Mouse (Mus musculus) cerebellum, postnatal 36 days (tissue): ENCODE data around the gene Arid1b.

Source experiments
- DNase-seq, 2 experiments: peaks; one replicate each; pipeline ENCODE4 v3.0.0; 2021 to 2022; ENCODE audit warnings: mixed read lengths in 2 of 2

The Arid1b gene

GRCm38 (mm10) chr17:5218955-5219557 is 224.9 kb downstream of the Arid1b start:
- no peak for DNase-seq

GRCm38 (mm10) chr17:5221041-5221440 is 226.9 kb downstream of the Arid1b start:
- DNase-seq, result peak in 1 of 2 experiments; percentile 36

GRCm38 (mm10) chr17:5221558-5221957 is 227.4 kb downstream of the Arid1b start:
- DNase-seq, result peak in 1 of 2 experiments; percentile 32

- DNase-seq, result no peak
Observed at GRCm38 (mm10) chr17:5222827-5223226, 228.7 kb downstream of the Arid1b start.

GRCm38 (mm10) chr17:5224932-5225331 is 230.8 kb downstream of the Arid1b start:
- no peak for DNase-seq

- no peak for DNase-seq
Observed at GRCm38 (mm10) chr17:5227136-5227535, 233.0 kb downstream of the Arid1b start.

GRCm38 (mm10) chr17:5227950-5228615 is 234.0 kb downstream of the Arid1b start:
- DNase-seq, result peak; percentile 70 to 76

- no peak for DNase-seq
Observed at GRCm38 (mm10) chr17:5228616-5229250, 234.6 kb downstream of the Arid1b start.

- no peak for DNase-seq
Observed at GRCm38 (mm10) chr17:5230063-5230462, 235.9 kb downstream of the Arid1b start.

- no peak for DNase-seq
Observed at GRCm38 (mm10) chr17:5232180-5232579, 238.0 kb downstream of the Arid1b start.

- no peak for DNase-seq
Observed at GRCm38 (mm10) chr17:5233991-5234390, 239.9 kb downstream of the Arid1b start.

GRCm38 (mm10) chr17:5235057-5235456 is 240.9 kb downstream of the Arid1b start:
- DNase-seq, result no peak

GRCm38 (mm10) chr17:5237765-5238164 is 243.6 kb downstream of the Arid1b start:
- no peak for DNase-seq

- DNase-seq, result no peak
Observed at GRCm38 (mm10) chr17:5238387-5239245, 244.5 kb downstream of the Arid1b start.

GRCm38 (mm10) chr17:5244526-5244925 is 250.4 kb downstream of the Arid1b start:
- DNase-seq, result no peak

GRCm38 (mm10) chr17:5246688-5247087 is 252.6 kb downstream of the Arid1b start:
- DNase-seq, result no peak

- peak; percentile 34 to 37 for DNase-seq
Observed at GRCm38 (mm10) chr17:5247247-5247646, 253.1 kb downstream of the Arid1b start.

GRCm38 (mm10) chr17:5247737-5248136 is 253.6 kb downstream of the Arid1b start:
- DNase-seq, result peak; percentile 31 to 36

- peak; percentile 88 to 90 for DNase-seq
Observed at GRCm38 (mm10) chr17:5248957-5249656, 255.0 kb downstream of the Arid1b start.

GRCm38 (mm10) chr17:5249681-5250180 is 255.6 kb downstream of the Arid1b start:
- DNase-seq, result peak in 1 of 2 experiments; percentile 25

- DNase-seq, result peak; percentile 79
Observed at GRCm38 (mm10) chr17:5252436-5252835, 258.3 kb downstream of the Arid1b start.
